Mouse (Mus musculus) neural tube, embryonic 12.5 days (tissue): ENCODE results near the gene Erp29. TPM values are rescaled to one million over a fixed set of nuclear protein-coding genes. Genes with fewer than 3 reads are reported as not detected.
"Not testable (repeated sequence)": the region's sequence is repeated elsewhere in the genome, so short reads cannot be mapped to it uniquely, and the experiment has no call there.

Experiments
- ATAC-seq: fragments of 200-750 bp; cut with Nextera tagmentation; 2 replicates; pipeline ENCODE4 v1.8.0; 2017; ENCODE audit warnings: low read depth, mild to moderate bottlenecking, moderate TSS enrichment, moderate library complexity; ENCODE audit not compliant: low FRiP score
- H3K27ac ChIP-seq: fragments of 300-500 bp; sonication (generic); 2 replicates; pipeline ENCODE4 v1.5.1; 2016
- H3K27me3 ChIP-seq: fragments of 300-500 bp; sonication (generic); replicated peaks from 2 replicates; pipeline ENCODE4 v1.6.1; 2016; ENCODE audit warnings: mild to moderate bottlenecking
- H3K36me3 ChIP-seq: fragments of 300-500 bp; sonication (generic); 2 replicates; pipeline ENCODE4 v1.6.1; 2016; ENCODE audit warnings: mild to moderate bottlenecking
- H3K4me1 ChIP-seq: fragments of 300-500 bp; sonication (generic); 2 replicates; pipeline ENCODE4 v1.6.1; 2016
- H3K4me2 ChIP-seq: fragments of 300-500 bp; sonication (generic); replicated peaks from 2 replicates; pipeline ENCODE4 v1.6.1; 2016; ENCODE audit warnings: mild to moderate bottlenecking
- H3K4me3 ChIP-seq: fragments of 300-500 bp; sonication (generic); 2 replicates; pipeline ENCODE4 v1.5.1; 2016
- H3K9ac ChIP-seq: fragments of 300-500 bp; sonication (generic); 2 replicates; pipeline ENCODE4 v1.6.1; 2016; ENCODE audit warnings: mild to moderate bottlenecking
- H3K9me3 ChIP-seq: fragments of 300-500 bp; sonication (generic); 2 replicates; pipeline ENCODE4 v1.6.1; 2016; ENCODE audit warnings: mild to moderate bottlenecking
- WGBS: fragments of 180-500 bp; shearing (Covaris S2); methylation state at CpG from one replicate; pipeline ENCODE4 v1.1.7; 2016; 5-methylcytosine and 5-hydroxymethylcytosine counted together
- polyA plus RNA-seq: library from polyadenylated mRNA; unstranded; fragments of >200 nt; fragmentation: Nextera tagmentation; extraction: Ambion mirVana; gene quantifications from 2 replicates; pipeline ENCODE4 v1.2.1, GENCODE M21; 2016

Gene Erp29
- polyA plus RNA-seq: 132 and 136 TPM in 2 replicates

DNA sequence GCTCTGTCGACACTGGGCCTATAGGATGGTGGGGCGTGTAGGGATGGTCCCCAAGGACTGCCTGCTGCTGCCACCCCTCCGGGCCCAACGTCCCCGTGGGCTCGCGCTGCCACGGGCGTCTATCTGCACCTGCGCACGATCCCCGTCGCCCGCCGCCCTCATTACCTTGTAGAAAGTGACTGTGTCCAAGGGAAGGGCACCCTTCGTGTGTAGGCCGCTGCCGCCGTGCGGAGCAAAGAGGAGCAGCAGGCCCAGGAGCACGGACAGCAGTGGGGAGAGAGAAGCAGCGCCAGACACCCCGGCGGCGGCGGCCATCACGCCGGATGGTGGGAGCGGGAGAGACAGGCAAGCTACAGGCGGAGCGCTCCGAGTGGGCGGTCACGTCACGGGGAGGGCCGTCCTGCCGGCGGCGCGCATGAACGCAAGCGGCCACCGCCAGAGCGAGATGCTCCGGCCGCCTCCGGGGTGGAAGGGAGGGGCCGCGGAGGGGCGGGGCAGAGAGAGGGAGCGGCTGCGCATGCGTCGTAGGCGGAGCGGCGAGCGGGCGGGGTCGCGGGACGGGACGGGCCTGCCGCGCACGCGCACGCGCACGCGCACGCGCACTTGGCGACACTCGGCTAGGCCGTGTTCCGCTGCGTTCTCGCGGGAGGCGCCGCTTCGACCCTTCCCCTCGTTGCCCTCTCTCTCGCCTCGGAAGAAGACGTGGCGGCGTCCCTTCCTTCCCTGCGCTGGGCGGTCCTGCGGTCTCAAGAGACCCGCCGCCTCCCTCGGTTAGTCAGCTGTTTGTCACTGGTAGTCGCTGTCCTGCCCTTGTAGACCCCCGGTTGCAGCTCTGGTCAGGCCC is at the start of gene Erp29:
Gene Erp29 (minus strand): TSS at position 481 of the 844 bp plus-strand sequence.
- peaks cover 26% of the 10 kb centered on the region for H3K36me3 ChIP-seq
- H3K27me3 ChIP-seq: no peaks in the 10 kb centered on the region
- H3K4me2 ChIP-seq: peak within 1 kb of the TSS; percentile 82
- ATAC-seq: peak; percentile 84
- peak within 1 kb of the TSS; percentile 90 for H3K27ac ChIP-seq
- no peaks in the 10 kb centered on the region for H3K9me3 ChIP-seq
- peak within 1 kb of the TSS; percentile 84 for H3K4me3 ChIP-seq
- peak within 1 kb of the TSS; percentile 90 for H3K9ac ChIP-seq
- WGBS: under 1% methylated on average over 89 of the region's 97 CpGs
- peaks cover 14% of the 10 kb centered on the region for H3K4me1 ChIP-seq

DNA sequence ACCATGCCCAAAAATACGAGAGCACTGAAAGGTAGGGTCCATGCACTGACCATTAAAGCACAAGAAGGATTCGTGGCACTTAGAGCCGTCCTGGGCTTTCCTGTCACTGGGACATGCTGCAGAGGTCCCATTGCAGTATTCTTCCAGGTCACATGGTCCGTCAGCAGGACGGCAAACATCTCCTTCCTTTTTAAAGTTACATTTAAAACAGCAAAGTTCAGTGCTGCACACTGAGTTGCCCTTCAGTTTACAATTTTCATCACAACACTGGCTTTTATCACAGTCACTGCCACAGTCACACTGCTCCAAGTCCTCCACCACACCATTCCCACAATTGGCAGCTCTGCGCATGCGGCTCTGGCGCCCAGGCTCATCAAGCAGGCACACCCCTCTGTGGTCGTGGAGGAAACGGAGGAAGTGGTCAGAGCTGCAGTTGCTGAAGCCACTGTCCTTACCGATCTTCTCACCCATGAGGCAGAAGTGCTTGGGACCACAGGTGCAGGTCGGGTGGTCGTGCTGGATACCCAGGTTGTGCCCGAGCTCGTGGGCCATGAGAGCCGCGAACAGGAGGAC is 49.2 kb upstream of the Erp29 start:
- H3K4me2 ChIP-seq, H3K27me3 ChIP-seq, H3K27ac ChIP-seq, H3K36me3 ChIP-seq, ATAC-seq, H3K9me3 ChIP-seq, H3K4me3 ChIP-seq, H3K4me1 ChIP-seq, H3K9ac ChIP-seq: not testable (repeated sequence)
- WGBS: 77% methylated on average over 11 of the region's 17 CpGs

- no peak for ATAC-seq
- Histone ChIP-seq H3K9ac (no peak overlapping the region), H3K9me3 (no peaks in the 10 kb centered on the region), H3K27me3 (no peaks in the 10 kb centered on the region), H3K4me1 (no peaks in the 10 kb centered on the region), H3K27ac (no peak overlapping the region), H3K4me2 (no peak overlapping the region), H3K4me3 (no peak overlapping the region), H3K36me3 (no peaks in the 10 kb centered on the region)
- 74% methylated on average over 7 of the region's 7 CpGs for WGBS
Observed at GRCm38 (mm10) chr5:121500719-121501118, 48.4 kb upstream of the Erp29 start.

GRCm38 (mm10) chr5:121493305-121493704 is 41.0 kb upstream of the Erp29 start:
- Histone ChIP-seq H3K4me2 (no peak overlapping the region), H3K36me3 (no peaks in the 10 kb centered on the region), H3K9me3 (no peaks in the 10 kb centered on the region), H3K4me3 (no peak overlapping the region), H3K9ac (no peak overlapping the region), H3K4me1 (no peaks in the 10 kb centered on the region), H3K27me3 (no peaks in the 10 kb centered on the region), H3K27ac (no peak overlapping the region)
- 78% methylated on average over 8 of the region's 8 CpGs for WGBS
- no peak for ATAC-seq

GRCm38 (mm10) chr5:121484801-121485200 is 32.5 kb upstream of the Erp29 start:
- H3K4me3 ChIP-seq: no peak overlapping the region
- no peak overlapping the region for H3K27ac ChIP-seq
- H3K27me3 ChIP-seq: no peaks in the 10 kb centered on the region
- H3K4me1 ChIP-seq: no peaks in the 10 kb centered on the region
- 79% methylated on average over 5 of the region's 5 CpGs for WGBS
- H3K9me3 ChIP-seq: no peaks in the 10 kb centered on the region
- no peaks in the 10 kb centered on the region for H3K36me3 ChIP-seq
- no peak overlapping the region for H3K9ac ChIP-seq
- H3K4me2 ChIP-seq: no peak overlapping the region
- ATAC-seq: no peak

DNA sequence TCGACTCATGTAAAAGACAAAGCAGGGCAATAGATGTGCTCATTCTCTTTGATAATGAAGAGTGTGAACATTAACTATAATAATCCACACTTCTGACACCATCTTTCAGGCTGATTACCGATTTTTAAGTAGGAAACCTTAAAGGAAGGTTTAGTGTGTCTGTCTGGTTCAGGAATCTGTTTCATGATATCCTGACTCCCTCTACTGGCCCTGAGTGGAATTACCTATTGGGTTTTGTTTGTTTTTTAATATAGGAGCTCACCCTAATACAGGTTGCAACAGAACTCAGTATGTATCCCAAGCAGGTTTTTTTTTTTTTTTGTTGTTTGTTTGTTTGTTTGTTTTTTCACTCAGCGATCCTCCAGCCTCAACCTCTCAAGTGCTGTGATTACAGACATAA is 25.4 kb upstream of the Erp29 start:
- Histone ChIP-seq H3K4me2 (no peak overlapping the region), H3K27me3 (no peaks in the 10 kb centered on the region), H3K9ac (no peak overlapping the region), H3K9me3 (no peaks in the 10 kb centered on the region), H3K4me3 (no peak overlapping the region), H3K4me1 (no peaks in the 10 kb centered on the region), H3K27ac (no peak overlapping the region), H3K36me3 (no peaks in the 10 kb centered on the region)
- 43% methylated on average over 3 of the region's 3 CpGs for WGBS
- ATAC-seq: no peak

DNA sequence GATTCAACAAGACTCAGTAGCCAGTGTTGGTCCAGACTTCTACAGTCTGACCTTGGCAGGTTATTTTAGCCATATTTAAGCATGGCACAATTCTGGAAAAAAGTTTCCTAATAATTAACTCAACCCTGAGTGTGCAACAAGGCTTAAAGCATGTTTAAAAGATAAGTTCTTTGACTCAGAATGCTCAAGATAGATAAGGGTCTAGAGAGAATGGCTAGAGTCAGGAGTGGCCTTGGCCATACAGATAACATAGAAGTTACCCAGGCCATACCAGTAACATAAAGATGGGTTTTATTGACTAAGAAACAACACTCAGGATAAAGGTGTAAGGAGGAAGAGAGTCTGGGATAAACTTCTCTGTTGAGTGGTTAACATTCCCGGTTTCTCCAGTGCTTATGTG is 23.7 kb upstream of the Erp29 start:
- ATAC-seq: no peak
- H3K36me3 ChIP-seq: no peaks in the 10 kb centered on the region
- H3K4me2 ChIP-seq: no peak overlapping the region
- no peaks in the 10 kb centered on the region for H3K27me3 ChIP-seq
- 87% methylated on average over 1 of the region's 1 CpGs for WGBS
- H3K4me3 ChIP-seq: no peak overlapping the region
- no peaks in the 10 kb centered on the region for H3K4me1 ChIP-seq
- H3K9ac ChIP-seq: no peak overlapping the region
- no peak overlapping the region for H3K27ac ChIP-seq
- H3K9me3 ChIP-seq: no peaks in the 10 kb centered on the region

- H3K36me3 ChIP-seq: no peaks in the 10 kb centered on the region
- H3K4me1 ChIP-seq: no peaks in the 10 kb centered on the region
- no peak overlapping the region for H3K9ac ChIP-seq
- WGBS: 87% methylated on average over 7 of the region's 7 CpGs
- no peaks in the 10 kb centered on the region for H3K27me3 ChIP-seq
- no peak overlapping the region for H3K4me3 ChIP-seq
- no peak overlapping the region for H3K4me2 ChIP-seq
- ATAC-seq: no peak
- H3K9me3 ChIP-seq: no peaks in the 10 kb centered on the region
- no peak overlapping the region for H3K27ac ChIP-seq
Observed at GRCm38 (mm10) chr5:121474610-121475009, 22.3 kb upstream of the Erp29 start.

- WGBS: 93% methylated on average over 2 of the region's 2 CpGs
- Histone ChIP-seq H3K27ac (no peak overlapping the region; the same call in 1 of the 2 replicates), H3K4me3 (no peak overlapping the region), H3K4me1 (no peaks in the 10 kb centered on the region), H3K9ac (no peak overlapping the region), H3K4me2 (no peak overlapping the region), H3K9me3 (no peaks in the 10 kb centered on the region), H3K27me3 (no peaks in the 10 kb centered on the region), H3K36me3 (no peaks in the 10 kb centered on the region)
- no peak for ATAC-seq
Observed at GRCm38 (mm10) chr5:121472411-121472810, 20.1 kb upstream of the Erp29 start.

DNA sequence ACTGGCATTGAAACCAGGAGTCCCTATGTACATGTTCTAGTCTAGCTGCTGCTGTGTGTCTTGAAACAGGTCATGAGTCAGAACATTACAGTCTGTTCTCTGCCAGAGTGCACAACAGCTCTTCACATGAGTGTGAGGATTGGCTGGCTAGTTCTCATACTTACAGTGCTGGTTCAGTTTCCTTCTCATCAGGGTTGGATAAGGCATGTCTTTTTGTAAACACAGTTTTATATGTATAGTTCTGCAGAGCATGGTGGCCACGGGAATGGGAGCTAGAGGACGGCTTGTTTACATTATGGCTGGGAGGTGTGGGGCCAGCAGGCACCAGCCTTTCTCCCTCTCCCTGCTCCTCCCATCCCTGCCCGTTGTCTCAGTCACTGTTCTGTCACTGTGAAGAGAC is 17.3 kb upstream of the Erp29 start:
- no peaks in the 10 kb centered on the region for H3K27me3 ChIP-seq
- 44% methylated on average over 3 of the region's 3 CpGs for WGBS

GRCm38 (mm10) chr5:121463601-121464250 is 11.4 kb upstream of the Erp29 start:
- no peaks in the 10 kb centered on the region for H3K4me1 ChIP-seq
- H3K27me3 ChIP-seq: no peaks in the 10 kb centered on the region
- no peaks in the 10 kb centered on the region for H3K9me3 ChIP-seq
- no peak overlapping the region for H3K9ac ChIP-seq
- no peaks in the 10 kb centered on the region for H3K36me3 ChIP-seq
- no peak overlapping the region for H3K27ac ChIP-seq
- no peak for ATAC-seq
- no peak overlapping the region for H3K4me3 ChIP-seq
- WGBS: 81% methylated on average over 5 of the region's 5 CpGs
- no peak overlapping the region for H3K4me2 ChIP-seq

More for the DNA sequence above, 17.3 kb upstream of the Erp29 start:
- no peak overlapping the region for H3K9ac ChIP-seq
- no peak overlapping the region for H3K27ac ChIP-seq
- H3K4me1 ChIP-seq: no peaks in the 10 kb centered on the region
- no peak for ATAC-seq
- no peaks in the 10 kb centered on the region for H3K9me3 ChIP-seq
- no peak overlapping the region for H3K4me3 ChIP-seq
- H3K36me3 ChIP-seq: no peaks in the 10 kb centered on the region
- no peak overlapping the region for H3K4me2 ChIP-seq

DNA sequence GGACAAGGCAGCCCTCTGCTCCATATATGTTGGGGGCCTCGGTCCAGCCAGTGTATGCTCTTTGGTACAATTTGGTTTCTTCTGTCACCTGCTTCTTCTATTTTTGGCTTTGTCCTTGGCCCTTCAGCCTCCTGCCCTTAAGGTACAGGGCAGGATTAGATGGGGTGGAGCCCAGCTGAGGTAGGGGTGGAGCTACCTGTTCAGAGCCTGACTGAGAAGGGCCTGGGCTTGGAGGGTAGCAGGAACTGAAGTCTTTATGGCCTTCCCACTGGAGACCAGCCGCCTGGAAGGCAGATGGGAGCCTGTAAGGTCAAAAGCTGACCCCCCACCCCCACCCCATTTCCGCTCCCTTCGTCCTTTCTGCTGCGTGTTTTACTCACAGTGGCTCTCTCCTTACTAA is 10.7 kb upstream of the Erp29 start:
- no peaks in the 10 kb centered on the region for H3K9me3 ChIP-seq
- H3K27me3 ChIP-seq: no peaks in the 10 kb centered on the region
- H3K4me2 ChIP-seq: no peak overlapping the region
- H3K9ac ChIP-seq: no peak overlapping the region
- H3K27ac ChIP-seq: no peak overlapping the region
- WGBS: 57% methylated on average over 5 of the region's 5 CpGs
- H3K4me3 ChIP-seq: no peak overlapping the region
- no peaks in the 10 kb centered on the region for H3K4me1 ChIP-seq
- no peak for ATAC-seq
- no peaks in the 10 kb centered on the region for H3K36me3 ChIP-seq
